Mouse (Mus musculus) MEL (cell line): ENCODE results near the gene Mllt11.

Source experiments
- CTCF ChIP-seq, 3 experiments: IDR thresholded peaks in 2 of 3; conservative IDR thresholded peaks in 1 of 3; 2 replicates each; pipeline ENCODE4 v1.5.1; 2011 to 2012; ENCODE audit warnings: low read length in 3 of 3, low read depth in 2 of 3, mild to moderate bottlenecking in 2 of 3, improper control_type of control experiment in 1 of 3, inconsistent platforms in 1 of 3, mixed read lengths in 1 of 3, moderate library complexity in 1 of 3; ENCODE audit not compliant: control insufficient read depth in 1 of 3, insufficient read depth in 1 of 3, poor library complexity in 1 of 3, severe bottlenecking in 1 of 3
- E2F4 ChIP-seq: IDR thresholded peaks from 2 replicates; pipeline ENCODE4 v1.6.1; 2011; ENCODE audit warnings: low read depth, low read length, improper control_type of control experiment, borderline replicate concordance
- ELF1 ChIP-seq: IDR thresholded peaks from 2 replicates; pipeline ENCODE4 v1.6.1; 2014; ENCODE audit warnings: low read depth, mild to moderate bottlenecking, inconsistent platforms, low read length, improper control_type of control experiment, moderate library complexity
- GATA1 ChIP-seq: IDR thresholded peaks from 2 replicates; pipeline ENCODE4 v1.6.1; 2011; ENCODE audit warnings: low read depth, low read length, improper control_type of control experiment
- HCFC1 ChIP-seq: IDR thresholded peaks from 2 replicates; pipeline ENCODE4 v1.6.1; 2012; ENCODE audit warnings: low read depth, mild to moderate bottlenecking, inconsistent platforms, low read length, improper control_type of control experiment, moderate library complexity
- POLR2A ChIP-seq, 2 experiments: IDR thresholded peaks; 2 replicates each; pipeline ENCODE4 v1.6.1; 2011 to 2012; ENCODE audit warnings: low read length in 2 of 2, mild to moderate bottlenecking in 2 of 2, control low read depth in 1 of 2, improper control_type of control experiment in 1 of 2, low read depth in 1 of 2, moderate library complexity in 1 of 2; ENCODE audit not compliant: control insufficient read depth in 1 of 2, insufficient read depth in 1 of 2, poor library complexity in 1 of 2
- ZNF384 ChIP-seq: IDR thresholded peaks from 2 replicates; pipeline ENCODE4 v1.6.1; 2012; ENCODE audit warnings: low read depth, mild to moderate bottlenecking, inconsistent platforms, low read length, improper control_type of control experiment

GRCm38 (mm10) chr3:95250783-95251424, 18.9 kb upstream of the Mllt11 start, which contains the start of gene Bnipl:
- no peak for TF ChIP-seq E2F4
- TF ChIP-seq ZNF384, result no peak
- no peak for TF ChIP-seq POLR2A (IDR thresholded peaks at IDR 0.05; ENCODE audit: control insufficient read depth in 1 of 2, insufficient read depth in 1 of 2, low read depth in 1 of 2, low read length in 2 of 2, poor library complexity in 1 of 2)
- no peak for TF ChIP-seq ELF1
- no peak for TF ChIP-seq GATA1
- TF ChIP-seq CTCF (IDR thresholded peaks at IDR 0.05 in 2 of 3, conservative IDR thresholded peaks at IDR 0.05 in 1 of 3; ENCODE audit: control insufficient read depth in 1 of 3, insufficient read depth in 1 of 3, low read depth in 2 of 3, low read length in 3 of 3, poor library complexity in 1 of 3, severe bottlenecking in 1 of 3), result no peak
- TF ChIP-seq HCFC1, result no peak
